Mouse (Mus musculus) embryonic facial prominence, embryonic 13.5 days (tissue): ENCODE data around the gene Prkacb. TPM values are rescaled to one million over a fixed set of nuclear protein-coding genes. Genes with fewer than 3 reads are reported as not detected.

Source experiments
- ATAC-seq: fragments of 200-750 bp; cut with Nextera tagmentation; 2 replicates; pipeline ENCODE4 v1.8.0; 2017; ENCODE audit warnings: low read depth; ENCODE audit not compliant: insufficient number of reproducible peaks, insufficient read depth, low FRiP score, low TSS enrichment
- H3K27ac ChIP-seq: fragments of 300-500 bp; sonication (generic); 2 replicates; pipeline ENCODE4 v1.5.1; 2015; ENCODE audit warnings: moderate library complexity, mild to moderate bottlenecking, inconsistent platforms
- H3K27me3 ChIP-seq: fragments of 300-500 bp; sonication (generic); 2 replicates; pipeline ENCODE4 v1.6.1; 2015; ENCODE audit warnings: mild to moderate bottlenecking, inconsistent platforms
- H3K36me3 ChIP-seq: fragments of 300-500 bp; sonication (generic); 2 replicates; pipeline ENCODE4 v1.6.1; 2015; ENCODE audit warnings: mild to moderate bottlenecking, inconsistent platforms
- H3K4me1 ChIP-seq: fragments of 300-500 bp; sonication (generic); 2 replicates; pipeline ENCODE4 v1.6.1; 2015; ENCODE audit warnings: inconsistent platforms
- H3K4me2 ChIP-seq: fragments of 300-500 bp; sonication (generic); 2 replicates; pipeline ENCODE4 v1.6.1; 2015; ENCODE audit warnings: moderate library complexity, mild to moderate bottlenecking, inconsistent platforms
- H3K4me3 ChIP-seq: fragments of 300-500 bp; sonication (generic); 2 replicates; pipeline ENCODE4 v1.5.1; 2015; ENCODE audit warnings: mild to moderate bottlenecking, inconsistent platforms
- H3K9ac ChIP-seq: fragments of 300-500 bp; sonication (generic); 2 replicates; pipeline ENCODE4 v1.6.1; 2015; ENCODE audit warnings: mild to moderate bottlenecking, inconsistent platforms
- H3K9me3 ChIP-seq: fragments of 300-500 bp; sonication (generic); 2 replicates; pipeline ENCODE4 v1.6.1; 2016; ENCODE audit warnings: inconsistent platforms
- WGBS: fragments of 180-500 bp; shearing (Covaris S2); methylation state at CpG from one replicate; pipeline ENCODE4 v1.1.7; 2015; ENCODE audit warnings: mixed read lengths; 5-methylcytosine and 5-hydroxymethylcytosine counted together
- polyA plus RNA-seq: library from polyadenylated mRNA; unstranded; fragments of >200 nt; fragmentation: Nextera tagmentation; extraction: Ambion mirVana; gene quantifications from 2 replicates; pipeline ENCODE4 v1.2.1, GENCODE M21; 2015

Gene Prkacb
- 69.1 and 72.4 TPM in 2 replicates for polyA plus RNA-seq

- Histone ChIP-seq H3K27me3 (no peaks in the 10 kb centered on the region), H3K4me1 (peaks cover 11% of the 10 kb centered on the region), H3K9me3 (no peaks in the 10 kb centered on the region), H3K27ac (peak within 1 kb of the TSS; percentile 96), H3K4me2 (peak within 1 kb of the TSS; percentile 71), H3K36me3 (0 out of 2 replicates have a peak, but pooled peaks cover 3% of the 10 kb centered on the region), H3K9ac (peak within 1 kb of the TSS; percentile 97), H3K4me3 (peak within 1 kb of the TSS; percentile 97)
- under 1% methylated on average over 60 of the region's 60 CpGs for WGBS
- ATAC-seq = peak; percentile 92
These were observed at the start of gene Prkacb for GRCm38 (mm10) chr3:146812901-146813393. Prkacb (minus strand) TSS chr3:146812990.

GRCm38 (mm10) chr3:146860308-146860707 lies 47.5 kb upstream of the Prkacb start:
- no peaks in the 10 kb centered on the region for H3K27me3 ChIP-seq
- no peaks in the 10 kb centered on the region for H3K4me1 ChIP-seq
- 81% methylated on average over 2 of the region's 2 CpGs for WGBS
- no peak overlapping the region for H3K4me2 ChIP-seq
- no peak overlapping the region for H3K9ac ChIP-seq
- H3K4me3 ChIP-seq = no peak overlapping the region
- no peak overlapping the region for H3K27ac ChIP-seq
- H3K9me3 ChIP-seq = no peaks in the 10 kb centered on the region
- H3K36me3 ChIP-seq = no peaks in the 10 kb centered on the region
- ATAC-seq = no peak

GRCm38 (mm10) chr3:146857373-146857772 lies 44.6 kb upstream of the Prkacb start:
- Histone ChIP-seq H3K27ac (no peak overlapping the region), H3K4me2 (no peak overlapping the region), H3K4me1 (peaks cover 3% of the 10 kb centered on the region; the same call in 1 of the 2 replicates), H3K27me3 (peaks cover 1% of the 10 kb centered on the region; the same call in 1 of the 2 replicates), H3K4me3 (no peak overlapping the region), H3K9me3 (no peaks in the 10 kb centered on the region), H3K36me3 (no peaks in the 10 kb centered on the region), H3K9ac (no peak overlapping the region)
- WGBS = 90% methylated on average over 10 of the region's 10 CpGs
- ATAC-seq = no peak

- Histone ChIP-seq H3K27ac (no peak overlapping the region), H3K4me1 (peaks cover 6% of the 10 kb centered on the region; the same call in 1 of the 2 replicates), H3K4me2 (no peak overlapping the region), H3K27me3 (peaks cover 3% of the 10 kb centered on the region; the same call in 1 of the 2 replicates), H3K9ac (no peak overlapping the region), H3K36me3 (no peaks in the 10 kb centered on the region), H3K4me3 (no peak overlapping the region), H3K9me3 (no peaks in the 10 kb centered on the region)
- WGBS = 69% methylated on average over 7 of the region's 7 CpGs
- ATAC-seq = no peak
These were observed 41.8 kb upstream of the Prkacb start for GRCm38 (mm10) chr3:146854473-146855087.

GRCm38 (mm10) chr3:146851966-146852891 lies 39.4 kb upstream of the Prkacb start, which contains the start of gene Ttll7:
Ttll7 (plus strand) TSS chr3:146852367.
- Histone ChIP-seq H3K9me3 (no peaks in the 10 kb centered on the region), H3K4me1 (peaks cover 6% of the 10 kb centered on the region; the same call in 1 of the 2 replicates), H3K27me3 (peaks cover 3% of the 10 kb centered on the region; the same call in 1 of the 2 replicates), H3K9ac (peak within 1 kb of the TSS; percentile 76), H3K27ac (no peak within 1 kb of the TSS), H3K36me3 (no peaks in the 10 kb centered on the region), H3K4me3 (peak within 1 kb of the TSS; percentile 65), H3K4me2 (peak within 1 kb of the TSS; percentile 92)
- under 1% methylated on average over 31 of the region's 36 CpGs for WGBS
- peak; percentile 94 for ATAC-seq

GRCm38 (mm10) chr3:146849360-146849759 lies 36.6 kb upstream of the Prkacb start:
- Histone ChIP-seq H3K27ac (no peak overlapping the region), H3K27me3 (peaks cover 3% of the 10 kb centered on the region; the same call in 1 of the 2 replicates), H3K4me2 (no peak overlapping the region), H3K4me1 (peaks cover 6% of the 10 kb centered on the region; the same call in 1 of the 2 replicates), H3K9me3 (no peaks in the 10 kb centered on the region), H3K9ac (no peak overlapping the region), H3K36me3 (no peaks in the 10 kb centered on the region), H3K4me3 (no peak overlapping the region)
- no peak for ATAC-seq
- 88% methylated on average over 7 of the region's 7 CpGs for WGBS

GRCm38 (mm10) chr3:146848112-146848511 lies 35.3 kb upstream of the Prkacb start:
- H3K27ac ChIP-seq = no peak overlapping the region

GRCm38 (mm10) chr3:146846237-146846636 lies 33.4 kb upstream of the Prkacb start:
- H3K9ac ChIP-seq = no peak overlapping the region
- WGBS = 92% methylated on average over 5 of the region's 5 CpGs
- ATAC-seq = no peak
- H3K4me3 ChIP-seq = no peak overlapping the region
- H3K4me1 ChIP-seq = peaks cover 11% of the 10 kb centered on the region
- H3K27ac ChIP-seq = no peak overlapping the region
- no peaks in the 10 kb centered on the region for H3K27me3 ChIP-seq
- no peaks in the 10 kb centered on the region for H3K9me3 ChIP-seq
- no peaks in the 10 kb centered on the region for H3K36me3 ChIP-seq
- H3K4me2 ChIP-seq = no peak overlapping the region

More at GRCm38 (mm10) chr3:146848112-146848511, 35.3 kb upstream of the Prkacb start:
- Histone ChIP-seq H3K36me3 (no peaks in the 10 kb centered on the region), H3K4me2 (no peak overlapping the region), H3K27me3 (0 out of 2 replicates have a peak, but pooled peaks cover 3% of the 10 kb centered on the region), H3K4me1 (peaks cover 11% of the 10 kb centered on the region), H3K4me3 (no peak overlapping the region), H3K9me3 (no peaks in the 10 kb centered on the region), H3K9ac (no peak overlapping the region)
- no peak for ATAC-seq
- 74% methylated on average over 8 of the region's 8 CpGs for WGBS

GRCm38 (mm10) chr3:146843470-146843869 lies 30.7 kb upstream of the Prkacb start:
- H3K4me2 ChIP-seq = peak overlapping the region; percentile 30
- no peak overlapping the region for H3K4me3 ChIP-seq
- H3K36me3 ChIP-seq = no peaks in the 10 kb centered on the region
- no peaks in the 10 kb centered on the region for H3K27me3 ChIP-seq
- H3K9ac ChIP-seq = no peak overlapping the region
- H3K9me3 ChIP-seq = no peaks in the 10 kb centered on the region
- no peak for ATAC-seq
- H3K4me1 ChIP-seq = peaks cover 11% of the 10 kb centered on the region
- 42% methylated on average over 6 of the region's 6 CpGs for WGBS
- H3K27ac ChIP-seq = no peak overlapping the region

GRCm38 (mm10) chr3:146842766-146843165 lies 30.0 kb upstream of the Prkacb start:
- Histone ChIP-seq H3K4me3 (no peak overlapping the region), H3K27ac (no peak overlapping the region), H3K4me2 (no peak overlapping the region), H3K4me1 (peaks cover 11% of the 10 kb centered on the region), H3K9ac (no peak overlapping the region), H3K36me3 (no peaks in the 10 kb centered on the region), H3K27me3 (no peaks in the 10 kb centered on the region), H3K9me3 (no peaks in the 10 kb centered on the region)
- no peak for ATAC-seq
- 58% methylated on average over 3 of the region's 3 CpGs for WGBS

- H3K4me3 ChIP-seq = no peak overlapping the region
- ATAC-seq = no peak
- 88% methylated on average over 4 of the region's 4 CpGs for WGBS
These were observed 7.9 kb upstream of the Prkacb start for GRCm38 (mm10) chr3:146820718-146821117.

More at GRCm38 (mm10) chr3:146820718-146821117, 7.9 kb upstream of the Prkacb start:
- H3K4me1 ChIP-seq = no peaks in the 10 kb centered on the region
- H3K9me3 ChIP-seq = no peaks in the 10 kb centered on the region
- no peak overlapping the region for H3K27ac ChIP-seq
- H3K36me3 ChIP-seq = no peaks in the 10 kb centered on the region
- H3K4me2 ChIP-seq = no peak overlapping the region
- no peak overlapping the region for H3K9ac ChIP-seq
- no peaks in the 10 kb centered on the region for H3K27me3 ChIP-seq
